Mouse (Mus musculus) bone marrow, adult 2 months (tissue): ENCODE results near the gene Nr2f1.

Experiments used
- CTCF ChIP-seq: fragments of 200-500 bp; IDR thresholded peaks from 2 replicates; pipeline ENCODE4 v1.5.1; 2011; ENCODE audit warnings: low read length, control low read depth; ENCODE audit not compliant: control insufficient read depth, insufficient read depth
- POLR2A ChIP-seq: fragments of 200-500 bp; IDR thresholded peaks from 2 replicates; pipeline ENCODE4 v1.6.1; 2011; ENCODE audit warnings: low read depth, mild to moderate bottlenecking, control low read depth, low read length, borderline replicate concordance; ENCODE audit not compliant: control insufficient read depth

- TF ChIP-seq POLR2A (no peak), CTCF (no peak)
Observed at GRCm38 (mm10) chr13:78197819-78198390, 1.7 kb downstream of the Nr2f1 start.
